Mouse (Mus musculus) liver, postnatal 0 days (tissue): ENCODE data around the gene Il17re.

Source experiments
- CTCF ChIP-seq: sonication (generic); IDR thresholded peaks from 2 replicates; pipeline ENCODE4 v1.5.1; 2016; ENCODE audit warnings: antibody characterized with exemption, low read depth
- EP300 ChIP-seq: IDR thresholded peaks from 2 replicates; pipeline ENCODE4 v1.6.1; 2016; ENCODE audit warnings: antibody characterized with exemption, low read depth, mild to moderate bottlenecking

DNA sequence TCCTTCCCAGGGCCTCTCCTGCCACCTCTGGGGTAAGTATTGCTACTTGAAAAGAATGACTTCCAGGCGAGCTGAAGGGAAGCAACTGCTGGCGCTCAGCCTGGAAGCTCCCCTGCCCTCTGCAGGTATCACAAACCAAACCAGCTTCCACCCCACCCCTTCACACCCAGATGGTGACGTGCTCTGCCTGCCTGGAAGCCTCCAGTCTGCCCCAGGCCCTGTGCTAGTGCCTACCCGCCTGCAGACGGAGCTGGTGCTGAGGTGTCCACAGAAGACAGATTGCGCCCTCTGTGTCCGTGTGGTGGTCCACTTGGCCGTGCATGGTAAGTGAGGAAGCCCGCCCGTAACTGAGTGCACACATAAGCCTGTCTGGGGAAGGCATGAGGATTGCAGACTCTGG is 13.8 kb downstream of the Il17re start:
- TF ChIP-seq CTCF (no peak), EP300 (no peak)
